Mouse (Mus musculus) 3T3-L1 (cell line): ENCODE data around the gene Zfp263.

ENCODE experiments used
- DNase-seq: peaks from one replicate; pipeline ENCODE4 v3.0.0-alpha.2; 2015; ENCODE audit warnings: low read depth, low spot score

Zfp263 gene

DNA sequence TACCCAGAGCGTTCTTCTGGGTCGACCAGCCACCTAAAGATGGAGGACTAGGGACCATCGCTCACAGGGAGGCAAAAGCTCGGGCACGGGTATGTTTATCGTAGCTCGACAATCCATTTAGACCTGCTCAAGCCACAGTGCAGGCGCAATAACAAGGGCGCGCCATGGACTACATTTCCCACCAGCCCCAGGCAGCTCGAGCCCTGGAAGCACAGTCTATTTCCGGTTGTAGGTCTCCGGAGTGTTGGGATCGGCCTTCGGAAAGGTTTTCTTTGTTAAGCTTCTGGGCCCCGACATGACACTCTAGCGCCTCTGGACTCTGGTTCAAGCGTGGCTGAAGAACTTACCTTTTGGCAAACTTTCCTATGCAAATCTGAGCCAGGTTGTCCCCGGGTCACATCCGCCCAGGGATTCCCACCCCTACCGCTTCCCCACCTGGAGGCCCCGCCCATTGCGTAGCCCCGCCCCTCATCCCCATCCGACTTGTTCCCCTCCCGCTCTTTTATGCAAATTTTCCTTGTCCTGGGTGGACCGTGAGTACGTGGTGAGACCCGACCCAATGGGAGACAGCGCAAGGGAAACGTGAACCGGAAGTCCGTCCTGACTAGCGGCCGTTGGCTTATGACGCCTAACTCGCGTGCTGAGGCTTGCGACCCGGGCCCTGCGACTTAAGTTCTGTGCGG is at the start of gene Zfp263:
TSS of gene Zfp263 (plus strand) at position 591 of the 683 bp plus-strand sequence.
- DNase-seq = peak; percentile 100

DNA sequence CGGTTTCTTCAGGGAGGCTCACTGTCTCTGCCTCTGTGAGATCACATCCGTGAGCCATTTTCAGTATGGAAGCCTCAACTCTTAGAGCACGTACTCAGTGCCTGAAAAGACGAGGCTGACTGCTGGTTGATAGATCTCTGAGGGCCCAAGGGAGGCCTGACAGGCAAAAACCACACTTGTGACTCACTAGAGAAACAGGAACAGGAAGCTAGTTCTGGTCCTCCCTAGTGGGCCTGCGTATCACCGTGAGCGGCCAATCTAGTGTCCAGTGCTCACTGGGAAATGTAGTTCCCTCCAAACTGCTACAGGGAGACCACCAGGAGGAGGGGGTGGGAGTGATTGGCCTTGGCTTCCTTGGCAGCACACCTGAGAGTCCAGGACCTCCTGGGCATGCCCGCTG is 44.6 kb upstream of the Zfp263 start:
- DNase-seq = peak; percentile 81

DNA sequence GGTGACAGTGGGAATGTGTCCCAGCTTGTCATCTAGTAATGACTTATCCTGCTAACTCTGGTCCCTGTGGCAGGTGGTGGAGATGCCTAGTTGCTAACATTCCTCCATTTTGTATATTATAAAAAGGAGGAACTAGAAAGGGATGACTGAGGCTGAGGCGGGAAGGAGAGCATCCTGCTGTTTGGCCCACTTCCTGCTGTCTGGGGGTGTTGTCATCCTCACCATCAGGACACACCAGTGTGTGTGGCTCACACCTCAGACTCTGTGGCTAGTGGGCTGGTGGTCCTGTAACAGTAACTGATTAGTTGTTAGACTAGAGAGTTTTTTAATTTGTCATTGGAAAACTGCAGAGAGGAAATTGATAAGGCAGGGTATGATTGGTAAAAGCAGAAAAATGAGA is 43.0 kb upstream of the Zfp263 start:
- no peak for DNase-seq

DNA sequence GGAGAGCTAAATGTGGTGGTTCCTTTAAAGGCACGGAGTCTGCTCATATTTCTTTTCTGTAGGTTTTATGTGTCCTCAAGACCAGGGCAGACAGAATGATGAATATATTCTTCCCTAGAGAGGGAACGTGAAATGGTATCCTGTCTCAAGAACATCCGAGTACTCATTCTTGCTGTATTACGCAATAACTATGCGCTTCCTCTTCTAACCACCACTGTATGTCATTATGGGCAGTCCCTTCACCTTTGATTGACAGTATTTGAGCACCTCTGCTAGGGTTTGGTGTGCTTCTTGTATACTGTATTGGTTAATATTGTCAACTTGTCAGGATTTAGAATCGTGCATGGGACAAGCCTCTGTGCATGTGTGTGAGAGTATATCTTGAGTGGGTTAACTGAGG is 37.2 kb upstream of the Zfp263 start:
- peak; percentile 31 for DNase-seq

DNA sequence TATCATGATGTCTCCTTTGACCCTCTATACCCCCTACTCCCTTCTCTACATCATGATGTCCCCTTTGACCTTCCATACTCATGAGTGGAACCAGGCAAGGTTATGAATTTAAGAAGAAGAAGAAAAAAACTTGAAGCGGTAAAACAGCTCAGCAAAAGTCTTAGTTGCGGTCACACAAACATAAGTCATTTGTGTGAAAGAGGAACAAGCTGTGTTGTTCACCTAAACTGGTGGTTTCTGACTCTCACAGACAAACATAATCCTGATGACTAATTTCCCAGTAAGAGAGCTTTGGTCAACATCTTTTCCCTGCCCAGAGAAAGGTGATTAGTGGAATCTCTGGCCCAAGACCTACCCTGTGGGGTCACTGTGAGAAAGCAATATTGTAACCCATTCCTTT is 29.2 kb upstream of the Zfp263 start:
- peak; percentile 23 for DNase-seq

DNA sequence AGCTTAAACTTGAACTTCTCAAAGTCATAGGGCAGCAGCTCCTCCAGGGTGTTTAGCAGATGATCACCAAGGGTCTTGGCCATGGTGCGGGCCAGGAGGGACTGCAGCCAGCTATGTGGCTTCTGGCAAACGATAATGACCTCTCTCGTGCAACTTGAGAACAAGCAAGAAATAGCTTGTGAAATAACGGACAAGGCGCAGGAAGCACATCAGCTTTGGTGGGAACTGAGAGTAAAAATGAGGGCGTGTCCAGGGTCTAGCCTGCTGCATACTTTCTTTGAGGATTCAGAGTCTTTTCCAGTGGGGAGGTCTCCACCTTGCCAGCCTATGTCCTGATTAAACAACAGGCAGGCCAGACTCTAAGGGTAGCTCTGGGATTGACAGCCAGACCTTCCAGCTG is 25.9 kb upstream of the Zfp263 start, which contains the start of gene Mefv:
TSS of gene Mefv (minus strand) at position 118 of the 400 bp plus-strand sequence.
- no peak for DNase-seq

DNA sequence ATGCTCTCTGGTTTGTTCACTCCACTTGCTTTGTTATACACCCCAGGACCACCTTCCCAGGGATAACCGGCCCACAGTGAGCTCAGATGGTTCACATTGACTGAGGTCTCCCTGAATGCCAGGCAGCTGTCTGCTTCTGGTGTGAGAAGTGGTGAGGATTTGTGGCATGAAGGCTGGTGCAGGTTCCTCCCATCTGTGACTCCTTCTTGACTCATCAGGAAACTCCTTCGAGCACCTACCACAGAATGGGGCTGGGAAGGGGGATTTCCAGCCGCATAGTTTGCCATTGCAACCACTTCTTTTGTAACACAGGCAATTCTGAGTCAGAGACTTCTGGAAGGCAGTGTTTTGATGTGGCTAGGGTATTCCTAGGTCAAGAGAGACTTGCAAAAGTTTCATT is 20.7 kb upstream of the Zfp263 start:
- DNase-seq = peak; percentile 99

DNA sequence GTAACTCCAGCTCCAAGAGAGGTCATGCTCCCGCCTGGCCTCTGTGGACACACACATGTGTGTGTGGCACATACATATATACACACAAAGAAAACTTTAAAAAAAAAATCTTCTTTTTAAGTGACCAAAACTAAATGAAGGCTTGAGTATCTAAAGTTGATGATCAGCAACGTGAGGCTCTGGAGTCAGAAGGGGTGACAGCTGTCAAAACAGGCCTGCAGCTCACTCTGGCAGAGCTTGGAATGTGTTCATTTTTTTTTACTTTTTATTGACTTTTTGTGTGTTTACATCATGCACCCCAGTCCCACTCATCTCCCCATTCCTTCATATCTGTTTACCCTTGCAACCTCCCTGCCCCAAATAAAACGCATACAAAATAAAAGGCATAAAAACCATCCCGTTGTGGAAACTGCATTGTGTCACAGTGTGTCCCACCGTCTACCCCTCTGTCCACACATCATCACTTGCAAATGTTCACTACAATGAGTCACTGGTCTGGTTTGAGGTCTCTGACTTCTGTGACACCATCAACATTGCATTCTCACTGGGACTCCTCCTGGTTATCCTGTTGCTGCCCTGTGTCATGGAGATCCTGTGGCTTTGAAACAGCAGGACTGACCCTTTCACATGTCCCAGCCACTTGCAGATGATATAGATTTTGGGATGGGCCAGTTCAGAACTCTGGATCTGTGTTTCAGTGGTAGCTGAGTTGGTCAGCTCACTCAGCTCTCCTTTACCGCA is 15.7 kb upstream of the Zfp263 start:
- peak; percentile 71 for DNase-seq

DNA sequence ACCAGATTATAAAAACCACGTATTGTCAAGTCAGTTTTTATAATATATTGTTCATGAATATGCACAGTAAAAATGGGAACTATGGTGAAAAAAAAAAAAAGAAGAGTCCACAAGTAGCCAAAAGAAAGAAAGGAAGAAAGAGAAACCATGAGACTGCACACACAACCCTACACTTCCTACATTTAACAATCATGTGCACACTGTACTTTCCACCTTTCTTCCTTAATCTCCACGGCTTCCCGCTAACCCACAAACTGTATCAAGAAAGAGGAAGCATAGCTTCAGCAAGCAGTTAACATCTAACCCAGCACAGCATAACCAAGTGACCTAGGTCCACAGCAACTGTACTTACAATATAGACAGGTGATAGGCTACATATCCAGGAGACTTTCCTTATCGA is 11.3 kb upstream of the Zfp263 start:
- no peak for DNase-seq

DNA sequence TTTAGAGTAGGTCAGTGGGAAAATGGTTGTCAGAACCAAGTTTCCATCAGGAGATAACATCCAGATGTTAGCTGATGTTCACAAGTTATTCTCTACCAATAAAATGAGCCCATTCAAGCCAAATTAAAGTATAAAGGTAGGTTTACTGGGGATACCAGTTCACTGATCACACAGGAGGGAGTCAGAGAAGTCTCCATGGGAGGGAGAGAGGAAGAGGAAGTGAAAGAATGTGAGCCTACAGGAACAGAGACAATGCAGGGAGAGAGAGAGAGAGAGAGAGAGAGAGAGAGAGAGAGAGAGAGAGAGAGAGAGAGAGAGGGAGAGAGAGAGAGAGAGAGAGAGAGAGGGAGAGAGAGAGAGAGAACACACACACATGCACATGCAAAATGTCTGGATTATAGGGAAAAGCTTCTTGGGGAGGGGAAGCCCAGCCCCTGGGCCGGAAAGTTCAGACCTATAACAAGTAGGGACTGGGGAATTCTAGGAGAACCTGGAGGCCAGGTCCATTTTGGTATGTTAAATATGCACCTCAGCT is 10.6 kb upstream of the Zfp263 start:
- no peak for DNase-seq

DNA sequence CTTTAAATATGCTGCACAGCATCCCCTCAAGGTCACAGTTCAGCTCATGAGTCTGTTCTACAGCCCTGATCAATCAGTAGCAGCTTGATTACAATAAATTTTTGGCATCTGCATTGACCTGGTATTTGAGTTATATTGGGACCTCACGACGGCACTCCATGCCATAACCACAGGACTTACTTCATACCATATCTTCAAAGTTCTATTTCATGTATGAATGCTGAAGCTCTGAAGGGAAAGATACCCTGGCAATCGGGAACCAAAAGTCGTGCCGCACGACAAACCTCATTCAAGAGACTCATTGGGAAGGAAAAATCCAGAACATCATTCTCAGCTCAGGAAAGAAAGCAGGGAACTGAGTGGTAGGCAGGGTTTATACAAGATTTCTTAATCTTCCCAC is 1.4 kb upstream of the Zfp263 start:
- DNase-seq = no peak

DNA sequence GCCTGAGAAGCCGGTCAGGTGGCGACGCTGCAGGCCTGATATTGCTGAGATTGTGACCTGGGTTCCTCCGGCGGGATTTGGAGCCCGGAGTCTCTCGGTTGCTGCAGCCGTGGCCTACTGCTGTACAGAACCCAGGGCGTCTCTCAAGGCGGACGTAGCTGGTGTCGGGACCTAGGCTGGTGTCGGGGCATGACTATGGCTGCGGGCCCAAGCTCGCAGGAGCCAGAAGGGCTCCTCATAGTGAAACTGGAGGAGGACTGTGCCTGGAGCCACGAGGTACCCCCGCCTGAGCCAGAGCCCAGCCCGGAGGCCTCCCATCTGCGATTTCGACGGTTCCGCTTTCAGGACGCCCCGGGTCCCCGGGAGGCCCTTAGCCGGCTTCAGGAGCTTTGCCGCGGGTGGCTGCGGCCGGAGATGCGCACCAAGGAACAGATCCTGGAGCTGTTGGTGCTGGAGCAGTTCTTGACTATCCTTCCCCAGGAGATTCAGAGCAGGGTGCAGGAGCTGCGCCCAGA is 350 bp downstream of the Zfp263 start:
- no peak for DNase-seq

DNA sequence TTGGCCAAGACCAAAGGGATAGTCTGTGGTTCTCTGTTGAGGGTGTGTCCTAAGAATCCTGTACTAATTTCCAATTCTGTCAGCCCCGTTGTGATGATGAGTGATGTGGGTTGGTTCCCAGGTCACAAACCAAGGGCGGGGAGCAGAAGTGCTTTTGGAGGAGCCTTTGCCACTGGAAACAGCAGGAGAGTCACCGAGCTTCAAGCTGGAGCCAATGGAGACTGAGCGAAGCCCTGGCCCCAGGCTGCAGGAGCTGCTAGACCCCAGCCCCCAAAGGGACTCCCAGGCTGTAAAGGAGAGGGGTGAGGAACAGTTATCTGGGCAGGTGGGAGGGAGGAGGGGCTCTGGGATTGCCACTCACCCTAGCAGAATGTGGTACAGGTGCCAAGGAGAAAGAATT is 1.8 kb downstream of the Zfp263 start:
- no peak for DNase-seq

DNA sequence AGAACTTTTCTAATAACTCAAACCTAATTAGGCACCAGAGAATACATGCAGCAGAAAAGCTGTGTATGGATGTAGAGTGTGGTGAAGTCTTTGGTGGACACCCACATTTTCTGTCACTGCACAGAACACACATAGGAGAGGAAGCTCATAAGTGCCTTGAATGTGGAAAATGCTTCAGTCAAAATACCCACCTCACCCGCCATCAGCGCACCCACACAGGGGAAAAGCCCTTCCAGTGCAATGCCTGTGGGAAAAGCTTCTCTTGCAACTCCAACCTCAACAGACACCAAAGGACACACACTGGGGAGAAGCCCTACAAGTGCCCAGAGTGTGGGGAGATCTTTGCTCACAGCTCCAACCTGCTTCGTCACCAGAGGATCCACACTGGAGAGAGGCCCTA is 5.1 kb downstream of the Zfp263 start:
- no peak for DNase-seq

DNA sequence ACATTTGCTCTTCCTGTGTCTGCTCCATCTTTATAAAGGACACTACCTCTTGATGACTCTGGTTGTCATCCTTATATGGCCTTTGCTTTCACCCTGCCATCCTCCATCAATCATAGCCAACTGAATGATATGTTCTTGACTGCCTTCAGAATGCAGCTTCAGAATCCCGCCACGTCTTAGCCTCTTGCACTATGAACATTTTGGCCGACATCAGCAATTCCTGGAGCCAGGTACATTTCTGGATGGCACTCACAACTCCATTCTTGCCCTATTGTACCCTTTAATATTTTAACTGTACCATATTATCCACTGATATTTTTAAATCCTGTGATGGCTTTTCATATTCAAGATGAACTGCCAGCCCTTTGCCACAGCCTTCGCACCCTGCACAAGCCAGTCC is 27.7 kb downstream of the Zfp263 start:
- no peak for DNase-seq

DNA sequence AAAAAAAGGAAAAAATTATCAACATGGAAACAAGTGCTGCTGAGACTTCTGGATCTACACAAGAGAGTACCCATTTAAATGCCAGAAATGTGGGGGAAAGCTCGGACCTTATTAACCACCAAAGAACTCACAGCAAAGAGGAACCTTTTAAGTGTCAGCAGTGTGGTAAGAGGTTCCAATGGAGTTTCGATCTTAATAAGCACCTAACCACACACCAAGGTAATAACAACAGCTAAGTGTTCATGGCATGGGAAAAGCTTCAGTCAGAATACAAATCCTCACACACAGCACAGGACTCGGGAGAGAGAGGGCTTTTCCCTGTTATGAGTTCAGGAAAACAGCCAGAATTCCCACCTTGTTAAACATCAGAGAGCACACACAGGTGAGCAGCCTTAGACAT is 32.5 kb downstream of the Zfp263 start:
- DNase-seq = no peak

DNA sequence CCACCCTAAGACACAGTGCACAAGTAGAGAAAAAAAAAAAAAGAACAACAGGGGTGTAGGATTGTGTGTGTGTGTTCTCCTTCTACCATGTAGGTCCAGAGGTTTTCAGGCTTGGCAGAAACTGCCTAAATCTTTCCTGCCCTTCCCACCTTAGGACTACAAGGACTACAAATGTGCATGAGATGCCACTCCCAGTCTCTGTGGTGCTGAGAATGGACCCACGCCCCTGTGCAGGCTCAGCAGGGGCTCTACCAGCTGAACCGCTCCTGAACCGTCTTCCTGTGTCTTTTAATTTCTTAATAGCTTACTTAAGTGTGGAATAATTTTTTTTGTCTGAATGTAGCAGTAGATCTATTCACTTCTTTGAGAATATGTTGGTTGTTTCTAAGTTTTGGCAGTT is 34.1 kb downstream of the Zfp263 start:
- DNase-seq = no peak

DNA sequence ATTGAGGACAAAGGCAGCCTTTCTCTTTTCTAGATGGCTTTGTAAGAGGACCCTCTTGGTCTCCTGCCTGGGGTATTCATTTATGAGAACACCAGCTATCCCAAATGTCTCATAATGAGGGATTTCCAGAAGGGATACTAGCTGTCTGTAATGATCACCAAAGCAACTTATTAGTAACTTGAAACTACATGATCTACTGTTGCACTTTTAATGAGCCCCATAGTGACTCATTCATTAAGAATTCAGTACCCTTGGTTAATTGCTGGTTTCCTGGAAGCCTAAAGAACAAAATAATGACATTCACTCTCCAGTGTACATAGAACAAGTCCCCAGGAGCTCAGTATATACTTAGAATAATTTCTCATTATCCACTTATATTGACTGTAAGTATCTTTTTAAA is 37.3 kb downstream of the Zfp263 start:
- DNase-seq = no peak

DNA sequence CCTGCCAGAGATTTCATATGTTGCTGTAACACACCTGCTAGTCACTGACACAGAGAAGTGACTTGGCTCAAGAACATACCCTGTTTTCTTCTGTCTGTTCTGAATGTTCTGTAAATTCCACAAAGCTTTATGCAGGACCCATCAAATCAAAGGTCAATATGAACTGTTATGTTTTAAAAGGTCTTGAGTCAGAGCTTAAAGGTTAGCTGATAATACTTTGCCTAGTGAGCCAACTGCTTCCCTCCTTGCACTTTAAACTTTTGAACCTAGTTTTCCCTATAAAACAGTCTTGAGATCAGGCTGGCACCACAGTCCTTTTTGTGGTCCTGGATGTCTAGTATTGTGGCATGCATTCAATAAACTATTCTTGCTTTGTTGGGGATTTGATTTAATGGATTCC is 44.5 kb downstream of the Zfp263 start:
- no peak for DNase-seq
